Mouse (Mus musculus): ENCODE measurements around the gene D630045J12Rik.

DNA sequence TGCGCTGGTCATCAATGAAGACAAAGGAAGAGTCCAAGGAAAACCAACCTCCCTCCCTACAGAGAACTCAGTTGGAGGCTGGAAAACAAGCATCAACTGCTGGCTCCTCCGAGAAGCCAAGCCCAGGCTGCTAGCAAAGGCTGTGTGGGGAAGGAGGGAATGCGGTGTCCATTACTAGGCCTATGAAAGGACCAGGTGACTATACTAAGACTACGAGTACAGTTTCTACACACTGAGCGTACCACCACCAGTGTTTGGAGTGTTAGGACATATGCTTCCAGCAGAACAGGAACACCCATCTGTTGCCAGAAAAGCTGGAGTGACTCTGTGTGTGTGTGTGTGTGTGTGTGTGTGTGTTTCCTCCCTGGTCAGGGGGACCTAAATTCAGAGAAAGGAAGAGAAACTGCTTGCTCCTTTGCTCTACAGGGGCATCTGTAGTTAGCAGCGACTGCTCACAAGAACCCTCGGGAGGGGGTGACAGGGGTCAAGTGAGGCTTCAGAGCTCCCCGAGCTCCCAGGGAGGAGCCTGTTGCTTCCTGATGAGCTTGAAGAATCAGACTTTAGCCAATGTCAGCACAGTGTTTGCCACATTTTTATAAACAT is 108.2 kb downstream of the D630045J12Rik start:
- no peak for TF ChIP-seq CTCF (IDR thresholded peaks at IDR 0.05; ENCODE audit: extremely low read depth, insufficient read depth, insufficient read length, insufficient replicate concordance)
- TF ChIP-seq POLR2A (IDR thresholded peaks at IDR 0.05; ENCODE audit: low read depth, low read length) = no peak

All from spleen, adult 2 months (tissue).